Mouse (Mus musculus) granulocyte monocyte progenitor cell, adult 5-6 weeks (primary cell): Measurements from ENCODE around the gene Fam25c. TPM values are rescaled to one million over a fixed set of nuclear protein-coding genes. Genes with fewer than 3 reads are reported as not detected.
"Not testable (repeated sequence)": the region's sequence is repeated elsewhere in the genome, so short reads cannot be mapped to it uniquely, and the experiment has no call there.

ENCODE experiments used
- ATAC-seq: replicated peaks from 2 replicates; pipeline ENCODE4 v1.8.0; 2016; ENCODE audit warnings: mild to moderate bottlenecking, moderate TSS enrichment, inconsistent platforms; ENCODE audit not compliant: poor library complexity, severe bottlenecking
- total RNA-seq, 2 experiments: library from RNA; stranded (forward) in 1 of 2; stranded (reverse) in 1 of 2; fragments of 200-712, 200-1000 nt in 1 of 2; fragments of >200 nt in 1 of 2; fragmentation: Nextera tagmentation in 1 of 2; gene quantifications; 2 replicates each; pipeline ENCODE4 v1.2.3; 2014 to 2017

Fam25c gene
- total RNA-seq, 2 experiments from 2014 or later: not detected

DNA sequence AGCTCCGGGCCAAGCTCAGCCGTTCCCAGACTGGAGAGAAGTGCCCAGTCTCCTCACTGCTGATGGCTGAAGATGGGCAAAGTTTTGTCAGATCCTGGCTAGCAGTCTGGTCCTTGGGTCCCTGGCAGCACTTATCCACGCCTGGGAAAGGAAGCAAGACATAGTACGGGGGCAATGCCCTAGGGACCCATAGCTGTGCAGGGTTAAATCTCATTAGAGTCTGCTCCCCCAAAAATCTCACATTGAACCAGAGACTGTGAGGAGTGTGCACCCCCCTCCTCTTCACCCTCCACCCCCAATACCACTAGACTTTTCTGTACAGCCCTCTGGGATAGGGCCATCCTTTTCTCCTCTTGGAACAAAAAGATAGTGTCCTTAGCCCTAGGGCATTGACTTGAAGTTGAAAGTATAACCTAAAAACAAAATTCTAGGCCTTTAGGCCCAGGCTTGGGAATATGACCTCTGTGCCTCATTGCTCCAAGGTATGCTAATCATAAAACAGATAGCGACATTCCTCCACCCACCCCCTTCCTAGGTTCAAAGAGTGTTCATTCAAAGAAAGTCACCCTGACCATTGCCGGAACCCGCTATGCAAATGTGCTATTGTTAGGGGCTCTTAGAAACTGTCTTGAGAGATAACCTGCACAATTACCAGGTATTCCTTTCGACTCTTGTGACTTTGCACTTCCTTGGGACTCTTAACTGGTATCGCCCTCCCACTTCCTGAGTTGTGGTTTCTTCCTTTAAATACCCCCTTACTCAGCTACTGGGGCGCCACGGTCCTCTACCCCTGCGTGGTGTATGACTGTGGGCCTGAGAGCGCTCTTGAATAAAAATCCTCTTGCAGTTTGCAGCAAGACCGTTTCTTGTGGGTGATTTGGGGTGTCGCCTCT, 9.3 kb upstream of the Fam25c start:
- ATAC-seq: not testable (repeated sequence)

DNA sequence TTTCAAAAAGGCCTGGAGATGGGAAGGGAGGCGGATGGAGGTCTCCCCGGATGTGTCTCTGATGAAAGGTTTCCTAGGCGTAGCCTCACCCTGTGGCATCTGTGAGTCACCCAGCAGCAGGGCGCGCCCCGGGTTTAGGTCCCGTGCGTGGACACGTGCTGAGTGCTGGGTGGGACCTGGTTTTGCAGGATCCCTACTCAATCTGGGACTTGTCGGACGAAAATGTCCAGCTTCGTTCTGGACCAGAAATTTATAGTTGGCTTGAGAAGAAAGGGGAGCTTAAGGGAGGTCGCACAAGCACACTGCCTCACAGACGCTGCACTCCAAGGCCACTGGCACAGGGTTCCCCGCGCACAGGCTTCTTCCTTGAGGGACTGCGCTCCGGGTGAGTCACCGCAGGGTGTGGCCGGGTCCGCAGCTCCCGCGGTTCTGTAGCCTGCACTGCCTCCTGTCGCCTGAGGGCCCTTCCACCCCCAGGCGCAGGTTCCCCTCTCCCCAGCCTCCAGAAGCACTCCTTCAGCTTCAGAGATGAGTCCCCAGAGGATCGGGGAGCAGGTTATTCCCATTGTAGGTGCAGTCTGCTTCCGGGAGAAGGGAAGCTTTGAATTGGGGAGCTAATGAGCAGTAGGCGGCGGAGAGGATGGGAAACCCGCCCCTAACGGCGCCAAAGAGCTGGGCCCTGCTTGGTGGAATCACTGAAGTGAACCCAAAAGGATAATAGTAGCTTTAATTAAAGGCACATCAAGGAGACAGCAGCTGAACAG, 8.4 kb upstream of the Fam25c start:
- ATAC-seq: peak; percentile 91

DNA sequence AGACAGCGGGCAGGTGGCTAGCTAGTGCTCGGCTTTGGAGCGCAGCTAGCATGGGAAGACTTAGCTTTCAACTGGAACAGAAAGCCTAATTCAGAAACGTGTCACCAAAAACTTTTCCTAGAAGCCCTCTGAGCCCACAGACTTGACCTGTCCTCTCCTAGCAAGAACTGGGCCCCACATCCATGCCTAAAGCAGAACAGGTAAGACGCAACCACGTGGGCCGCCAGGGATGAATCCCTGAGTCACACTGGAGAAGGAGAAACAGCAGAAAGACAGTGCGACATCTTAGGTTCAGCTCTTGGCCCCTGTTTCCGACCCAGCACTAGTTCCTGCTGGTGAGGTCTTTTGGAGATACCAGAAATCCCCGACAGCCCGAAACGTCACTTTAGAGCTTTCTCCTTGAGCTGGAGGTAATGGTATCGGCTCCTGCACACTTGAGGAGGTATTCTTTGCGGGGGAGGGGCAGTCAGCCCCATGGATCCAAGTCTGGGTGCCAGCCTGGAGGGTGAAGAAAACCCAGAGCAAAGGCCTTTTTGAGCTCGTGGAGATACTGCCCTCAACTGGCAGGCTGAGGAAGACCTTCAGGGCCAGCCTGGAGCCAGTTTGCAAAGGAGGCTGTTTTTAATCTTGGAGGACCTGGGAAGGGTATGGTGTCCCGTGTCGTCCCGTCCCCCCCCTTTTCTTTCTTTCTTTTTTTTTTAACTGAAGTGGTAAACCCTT, 7.7 kb upstream of the Fam25c start:
- ATAC-seq: peak; percentile 55

DNA sequence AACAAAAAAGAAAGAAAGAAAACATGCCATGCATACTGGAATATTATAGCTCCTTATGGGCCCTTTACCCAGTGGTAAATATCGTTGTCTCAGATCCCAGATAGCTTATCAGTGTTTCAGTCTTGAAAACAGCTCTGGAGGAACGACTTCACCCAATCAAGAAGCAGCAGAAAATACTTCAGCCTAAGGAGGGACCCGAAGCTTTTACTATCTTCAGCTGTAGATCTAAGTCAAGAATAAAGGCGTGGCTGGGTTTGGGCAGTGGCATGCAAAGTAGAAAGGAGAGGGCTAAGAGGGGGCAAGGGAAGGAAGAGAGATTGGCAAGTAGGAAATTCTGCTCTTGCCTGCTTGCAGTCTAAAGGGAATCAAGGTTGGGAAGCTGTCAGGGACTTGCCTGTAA, 6.9 kb upstream of the Fam25c start:
- ATAC-seq: no peak

DNA sequence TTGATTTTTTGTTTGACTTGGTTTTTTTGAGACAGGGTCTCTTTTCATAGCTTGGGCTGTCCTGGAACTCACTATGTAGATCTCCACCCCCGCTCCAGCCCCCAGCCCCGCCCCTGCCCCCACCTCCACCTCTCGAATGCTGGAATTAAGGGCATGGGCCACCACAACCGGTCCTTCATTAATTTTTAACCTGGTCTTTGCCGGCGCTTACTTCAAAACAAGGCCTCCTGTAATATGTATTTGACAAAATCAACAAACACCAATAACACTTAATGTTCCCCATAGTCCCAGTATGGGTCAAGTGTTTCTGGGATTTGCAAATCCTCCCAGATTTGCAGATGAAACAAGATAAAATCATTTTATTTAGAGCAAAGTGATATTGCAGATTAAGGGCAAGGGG, 5.0 kb upstream of the Fam25c start:
- no peak for ATAC-seq

DNA sequence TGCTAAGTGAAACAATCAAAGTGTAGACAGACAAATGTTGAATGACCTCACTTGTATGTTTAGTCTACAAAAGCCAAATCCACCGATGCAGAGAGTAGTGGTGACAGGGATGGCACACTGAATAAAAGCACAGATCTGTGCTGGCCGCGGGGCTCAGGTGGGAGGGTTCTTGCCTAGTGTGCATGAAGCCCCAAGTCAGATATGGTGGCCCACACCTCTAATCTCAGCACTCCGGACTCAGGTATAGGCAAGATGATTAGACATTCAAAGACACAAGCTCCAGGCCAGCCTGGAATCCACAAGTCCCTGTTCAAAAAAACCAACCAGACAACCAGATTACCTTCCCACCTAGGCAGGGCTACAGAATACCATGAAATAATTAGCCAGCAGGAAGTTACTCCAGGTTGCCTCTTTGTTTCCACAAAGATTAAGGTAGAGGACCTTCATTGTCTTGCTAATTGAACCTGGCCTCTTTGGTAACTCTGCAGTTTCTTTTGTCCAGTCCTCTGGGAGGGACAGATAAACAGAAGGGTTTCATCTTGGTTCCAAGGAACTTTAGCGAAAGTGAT, 4.5 kb upstream of the Fam25c start:
- ATAC-seq: no peak

DNA sequence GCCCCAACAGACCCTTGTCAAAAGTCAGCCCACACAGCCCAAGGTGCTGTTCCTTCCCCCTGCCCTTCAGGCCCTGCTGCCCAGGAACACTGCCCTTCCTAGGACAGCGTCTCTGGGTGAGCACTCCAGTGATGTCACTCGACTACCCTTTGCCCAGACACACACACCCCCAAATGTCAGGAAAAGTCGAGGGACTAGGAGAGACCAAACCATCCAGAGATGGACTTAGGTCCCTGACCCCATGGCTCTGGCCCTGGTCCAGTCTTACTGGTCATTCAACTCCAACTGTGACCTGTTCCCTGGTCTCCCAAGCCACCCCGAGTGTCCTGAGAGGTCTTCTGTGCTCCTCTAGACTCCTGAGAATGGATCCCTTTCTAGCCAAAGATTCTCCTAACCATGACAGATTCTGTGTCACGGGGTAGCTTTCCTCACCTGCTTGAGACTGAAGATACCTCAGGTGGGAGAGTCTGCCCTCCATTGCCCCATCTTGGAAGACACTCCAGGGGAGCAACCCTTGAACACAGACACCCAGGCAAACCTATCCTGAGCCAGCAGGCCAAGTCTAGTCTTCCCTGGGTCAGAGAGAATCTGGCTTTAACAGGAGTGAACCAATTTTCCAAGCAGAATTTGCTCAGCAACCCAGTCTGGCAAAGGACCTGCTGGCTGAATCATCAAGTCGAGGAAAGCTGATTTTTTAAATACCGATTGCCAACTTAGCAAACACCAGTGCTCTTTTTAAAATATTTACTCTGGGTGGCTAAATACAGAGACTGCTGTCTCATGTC, 2.6 kb upstream of the Fam25c start:
- no peak for ATAC-seq

DNA sequence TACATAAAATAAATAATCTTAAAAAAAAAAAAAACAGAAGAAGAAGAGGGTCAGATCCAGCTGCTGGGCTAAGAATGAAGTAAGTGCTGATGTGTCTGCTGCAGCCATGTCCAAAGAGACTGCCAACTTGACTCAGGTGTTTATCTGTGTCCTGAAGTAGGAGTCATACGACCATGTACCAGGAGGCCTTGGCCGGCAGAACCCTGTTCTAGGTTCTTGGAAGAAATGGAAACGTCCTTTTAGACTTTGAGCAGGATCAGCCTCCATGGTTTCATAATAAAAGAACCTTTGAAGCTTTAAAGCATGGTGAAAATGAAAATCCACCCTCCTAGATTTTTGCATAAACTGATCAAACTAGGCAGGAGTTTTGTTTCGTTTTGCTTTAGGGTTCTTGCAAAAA, 777 bp downstream of the Fam25c start:
- ATAC-seq: no peak

DNA sequence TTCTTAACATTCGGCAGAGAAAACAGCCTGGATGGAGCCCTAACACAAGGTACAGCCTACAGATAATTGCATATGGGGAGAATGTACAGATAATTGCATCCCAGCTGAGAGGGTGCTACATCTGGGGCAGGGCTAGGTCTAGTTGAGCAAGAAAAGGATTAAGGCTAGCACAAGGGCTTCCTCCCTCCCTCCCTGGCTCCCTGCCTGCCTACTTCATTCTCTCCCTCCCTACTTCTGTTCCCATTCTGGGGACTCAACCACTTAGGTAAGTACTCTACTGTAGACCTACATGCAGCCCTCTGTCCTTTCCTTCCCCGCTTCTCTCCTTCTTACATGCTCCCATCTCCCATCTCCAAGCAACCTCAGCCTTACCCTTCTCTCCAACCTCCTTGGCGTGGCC, 1.9 kb downstream of the Fam25c start:
- no peak for ATAC-seq

DNA sequence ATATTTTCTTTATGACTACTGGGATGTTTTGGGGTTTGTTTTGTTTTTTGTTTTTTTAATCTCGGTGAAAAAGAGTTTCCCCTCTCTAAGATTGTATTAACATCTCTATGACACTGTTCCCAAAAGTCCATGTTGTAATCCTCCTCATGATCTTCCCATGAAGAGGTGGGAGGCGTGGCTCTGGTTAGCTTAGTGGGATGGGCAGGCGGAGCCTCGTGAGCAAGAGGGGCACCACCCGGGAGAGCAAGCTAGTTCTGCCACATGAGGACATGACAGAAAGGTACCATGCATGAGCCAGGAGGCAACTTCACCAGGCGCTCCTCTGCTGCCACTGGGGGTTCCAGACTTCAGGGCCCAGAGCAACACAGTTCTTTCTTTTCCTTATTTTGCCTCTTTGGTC, 2.7 kb downstream of the Fam25c start:
- ATAC-seq: no peak

DNA sequence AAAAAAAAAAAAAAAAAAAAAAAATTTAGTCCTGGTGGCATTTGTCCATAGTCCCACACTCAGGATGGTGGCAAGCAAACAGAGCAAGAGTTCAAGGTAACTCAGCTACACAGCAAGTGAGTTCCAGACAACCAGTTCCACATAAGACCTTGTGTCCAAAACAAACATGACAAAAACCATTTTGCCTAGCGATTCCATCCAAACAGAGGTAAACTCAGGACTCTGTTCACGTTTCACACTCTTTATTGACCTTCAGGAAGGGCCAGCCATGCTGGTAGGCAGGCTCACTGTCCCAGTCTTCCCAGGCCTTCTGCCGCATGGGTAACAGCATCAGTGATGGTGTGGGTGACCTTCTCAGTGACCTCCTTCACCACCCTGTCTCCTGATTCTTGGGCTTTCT, 3.6 kb downstream of the Fam25c start:
- ATAC-seq: no peak

DNA sequence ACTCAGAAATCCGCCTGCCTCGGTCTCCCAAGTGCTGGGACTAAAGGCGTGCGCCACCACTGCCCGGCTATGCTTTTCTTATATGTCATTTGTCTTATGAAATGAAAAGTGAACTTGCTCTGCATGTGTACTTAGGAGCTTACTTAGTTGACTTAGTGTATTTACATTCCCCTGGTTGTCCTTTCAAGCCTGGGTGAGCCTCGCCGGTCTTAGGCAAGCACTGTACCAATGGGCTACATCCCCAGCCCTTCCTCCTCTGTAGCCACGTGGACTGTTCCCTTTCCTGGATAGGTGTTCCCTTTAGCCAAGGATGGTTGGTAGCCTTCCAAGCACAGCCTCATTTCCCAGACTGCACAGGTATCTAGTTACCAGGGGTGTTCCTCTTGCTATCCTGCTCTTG, 6.2 kb downstream of the Fam25c start:
- no peak for ATAC-seq

DNA sequence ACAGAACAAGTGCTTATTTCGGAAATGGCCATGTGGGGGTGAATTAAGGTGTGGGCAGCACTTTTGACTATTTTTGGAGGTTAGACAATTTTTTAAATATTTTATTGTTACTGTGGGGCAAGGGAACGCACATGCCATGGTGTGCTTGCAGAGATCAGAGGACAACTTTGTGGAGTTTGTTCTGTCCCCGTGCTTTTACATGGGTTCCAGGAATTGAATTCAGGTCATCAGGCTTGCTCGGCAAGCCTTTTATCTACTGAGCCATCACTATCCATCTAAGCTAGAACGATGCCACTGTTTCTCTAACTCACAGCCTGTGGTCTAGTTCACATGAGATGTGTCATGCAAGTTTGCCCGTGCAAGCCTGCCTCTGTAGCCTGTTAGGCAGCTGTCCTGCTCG, 6.9 kb downstream of the Fam25c start:
- ATAC-seq: no peak

DNA sequence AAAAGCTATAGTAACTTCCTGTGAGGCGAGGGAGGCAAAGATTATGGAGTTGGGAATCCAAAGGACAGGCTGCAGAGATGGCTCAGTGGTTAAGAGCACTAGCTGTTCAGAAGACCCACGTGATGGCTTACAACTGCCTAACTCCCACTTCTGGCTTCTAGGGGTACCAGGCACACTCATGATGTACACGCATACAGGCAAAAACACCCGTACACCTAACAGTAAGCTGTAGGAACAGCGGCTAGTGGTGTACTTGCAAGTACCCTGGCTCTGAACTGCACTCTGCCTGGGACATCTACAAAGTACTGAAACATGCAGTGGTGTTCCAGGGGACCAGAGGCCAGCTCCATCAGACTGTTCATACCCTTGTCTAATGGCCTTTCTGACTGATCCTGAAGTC, 8.1 kb downstream of the Fam25c start:
- ATAC-seq: no peak

DNA sequence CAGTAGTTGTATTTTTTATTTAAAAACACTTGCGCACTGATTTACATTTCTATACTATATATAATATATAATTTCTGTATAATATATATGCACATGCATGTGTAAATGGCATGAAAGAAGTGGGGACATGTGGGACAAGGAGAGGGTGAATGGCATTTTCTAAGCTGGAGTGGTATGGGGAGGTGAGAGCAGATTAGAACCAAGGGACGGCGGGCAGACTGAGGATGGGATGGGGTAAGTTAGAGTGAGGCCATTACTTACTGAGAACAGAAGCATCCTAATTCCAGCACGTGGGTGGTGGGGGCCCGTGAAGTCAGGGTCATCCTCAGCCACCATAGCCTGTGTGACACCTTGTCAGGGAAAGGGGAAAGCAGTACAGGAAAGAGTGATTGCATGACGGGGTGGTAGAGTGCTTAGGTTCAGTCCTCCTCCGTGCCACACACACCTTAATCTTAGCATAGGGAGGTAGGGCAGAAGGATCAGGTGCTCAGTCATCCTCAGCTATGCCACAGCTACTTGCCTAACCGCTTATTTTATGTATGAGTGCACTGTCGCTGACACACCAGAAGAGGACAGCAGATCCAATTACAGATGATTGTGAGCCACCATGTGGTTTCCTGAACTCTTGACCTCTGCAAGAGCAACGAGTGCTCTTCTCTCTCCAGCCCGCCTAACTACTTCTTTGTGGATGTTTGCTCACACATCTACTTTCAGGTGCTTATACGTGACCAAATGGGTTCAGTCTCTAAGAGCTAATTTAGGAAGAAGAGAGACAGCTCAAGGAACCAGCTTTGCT, 9.3 kb downstream of the Fam25c start:
- ATAC-seq: no peak

DNA sequence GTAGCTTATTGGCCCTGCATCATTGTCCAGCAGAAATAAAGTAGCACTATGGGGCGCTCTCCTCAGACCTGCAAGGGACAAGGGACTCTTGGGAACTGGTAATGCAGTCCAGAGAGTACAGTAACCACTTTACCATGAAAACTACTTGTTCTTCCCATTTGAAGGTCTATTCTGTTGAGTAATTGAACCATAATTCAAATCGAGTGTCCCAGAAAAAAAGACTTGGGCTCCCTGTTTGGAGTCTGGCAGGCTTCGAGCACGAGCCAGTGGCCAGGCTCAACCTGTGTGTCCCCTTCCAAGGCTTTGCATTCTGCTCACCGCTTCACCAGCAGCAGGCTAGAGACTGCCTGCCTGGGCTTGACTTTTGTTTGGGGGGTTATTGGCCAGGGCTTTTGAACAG, 10.9 kb downstream of the Fam25c start:
- no peak for ATAC-seq

DNA sequence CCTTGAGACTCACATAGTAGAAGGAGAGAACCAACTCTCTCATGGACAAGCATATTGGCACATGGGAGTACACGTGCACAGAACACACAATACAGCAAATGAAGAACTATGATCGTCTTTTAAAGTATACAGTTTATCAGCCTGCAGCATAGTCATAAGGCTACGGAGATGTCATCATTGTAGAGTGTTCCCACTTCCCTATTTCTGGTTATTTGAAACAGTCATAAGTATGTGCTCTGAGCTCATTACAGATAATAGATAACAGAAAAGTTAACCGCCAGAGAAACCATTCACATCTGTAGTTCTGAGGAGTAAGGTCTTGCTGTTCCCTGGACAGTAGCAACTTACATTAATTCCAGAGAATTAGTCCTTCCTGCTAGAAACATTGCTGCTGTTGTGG, 12.2 kb downstream of the Fam25c start:
- peak; percentile 90 for ATAC-seq

DNA sequence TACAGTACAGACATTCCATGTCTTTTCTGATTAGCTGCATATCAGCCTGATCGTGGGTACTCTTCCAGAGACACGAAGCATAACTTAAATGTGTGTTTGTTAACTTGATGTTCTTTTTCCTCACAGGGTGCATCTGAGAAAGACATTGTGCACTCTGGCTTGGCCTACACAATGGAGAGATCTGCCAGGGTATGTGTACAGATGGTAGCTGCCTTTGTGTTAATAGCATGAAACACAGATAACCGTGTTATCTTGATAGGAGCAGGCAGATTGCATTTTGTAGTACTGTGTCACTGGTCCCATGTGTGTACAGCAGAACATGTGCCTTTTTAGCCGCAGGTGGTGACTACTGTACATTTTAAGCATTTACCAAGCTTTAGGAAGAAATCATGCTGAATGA, 13.2 kb downstream of the Fam25c start:
- no peak for ATAC-seq

DNA sequence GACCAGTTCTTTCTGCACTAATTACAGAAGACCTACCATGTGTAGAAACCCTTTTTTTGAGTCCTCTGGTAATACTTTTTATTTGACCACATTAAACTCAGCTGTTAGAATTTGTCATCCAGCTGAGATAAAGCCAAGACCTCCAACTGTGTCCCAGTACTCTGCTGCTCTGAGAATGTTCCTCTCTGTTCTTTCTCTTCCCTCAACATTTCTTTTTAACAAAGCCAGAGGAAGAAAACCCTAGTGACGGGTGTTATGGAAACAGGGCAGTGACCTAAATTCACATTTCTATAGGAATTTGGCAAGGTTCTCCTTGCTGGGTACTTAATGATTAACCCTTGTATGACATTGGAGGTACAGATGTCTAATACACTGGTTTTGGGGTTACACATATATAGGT, 15.8 kb downstream of the Fam25c start:
- ATAC-seq: no peak
